Mouse (Mus musculus): ENCODE data around the gene Olfr191. TPM values are rescaled to one million over a fixed set of nuclear protein-coding genes. Genes with fewer than 3 reads are reported as not detected.
"Not testable (repeated sequence)": the region's sequence is repeated elsewhere in the genome, so short reads cannot be mapped to it uniquely, and the experiment has no call there.

Gene Olfr191
- not detected in 2 replicates for polyA plus RNA-seq (2016; fragmentation: Nextera tagmentation; extraction: Ambion mirVana)

DNA sequence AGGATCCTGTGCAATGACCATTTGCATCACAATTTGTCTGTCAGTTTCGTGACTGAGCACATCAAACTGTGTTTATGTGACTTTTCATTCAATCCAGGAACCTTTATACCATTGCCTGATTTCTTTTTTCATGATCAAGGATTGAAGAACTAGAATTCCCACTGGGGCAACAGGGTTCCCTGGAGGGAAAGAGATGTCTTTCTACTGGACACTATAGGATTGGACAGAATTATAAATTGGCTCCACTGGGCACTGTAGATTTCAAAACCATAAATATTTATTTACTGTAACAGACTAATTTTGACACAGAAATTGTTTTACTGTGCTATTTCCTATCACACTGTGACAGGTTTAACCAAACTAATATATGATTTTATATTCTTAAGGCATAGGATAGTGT is at the start of gene Olfr191:
Gene Olfr191, minus strand, starts transcription at position 101 of the 400 bp plus-strand sequence.
- H3K36me3 ChIP-seq; H3K27ac ChIP-seq (replicated peaks); H3K27me3 ChIP-seq; H3K4me2 ChIP-seq (replicated peaks); H3K4me1 ChIP-seq; H3K9ac ChIP-seq (replicated peaks); H3K4me3 ChIP-seq; ATAC-seq (ENCODE audit: low FRiP score, low read depth); H3K9me3 ChIP-seq: not testable (repeated sequence)
- WGBS: 53% methylated on average over 1 of the region's 1 CpGs

DNA sequence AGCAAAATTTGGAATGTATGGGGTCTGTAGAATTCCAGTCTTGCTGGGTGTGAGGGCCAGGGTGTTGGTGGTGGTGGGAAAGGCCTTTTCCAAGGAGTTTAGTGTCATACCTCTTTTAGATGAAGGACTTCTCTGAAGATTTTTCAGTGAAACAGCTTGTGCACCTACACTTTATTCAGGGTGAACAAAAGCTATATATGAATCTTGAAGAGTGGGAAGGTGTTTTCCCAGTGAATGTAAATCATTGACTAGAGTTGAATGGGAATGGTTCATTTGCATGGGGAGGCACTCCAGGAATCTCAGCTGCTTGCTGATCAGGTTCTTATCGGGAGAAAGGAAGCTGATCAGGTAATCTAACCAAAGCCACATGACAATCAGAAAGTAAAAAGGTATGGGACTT is 41.1 kb upstream of the Olfr191 start:
- Histone ChIP-seq H3K36me3 (no peaks in the 10 kb centered on the region), H3K9ac (replicated peaks) (no peak overlapping the region), H3K27me3 (no peaks in the 10 kb centered on the region), H3K27ac (replicated peaks) (no peak overlapping the region), H3K4me1 (no peaks in the 10 kb centered on the region), H3K4me2 (replicated peaks) (no peak overlapping the region), H3K9me3 (0 out of 2 replicates have a peak, but pooled peaks cover 3% of the 10 kb centered on the region), H3K4me3 (no peak overlapping the region)
- WGBS: 82% methylated on average over 1 of the region's 1 CpGs
- no peak for ATAC-seq (ENCODE audit: low FRiP score, low read depth)

DNA sequence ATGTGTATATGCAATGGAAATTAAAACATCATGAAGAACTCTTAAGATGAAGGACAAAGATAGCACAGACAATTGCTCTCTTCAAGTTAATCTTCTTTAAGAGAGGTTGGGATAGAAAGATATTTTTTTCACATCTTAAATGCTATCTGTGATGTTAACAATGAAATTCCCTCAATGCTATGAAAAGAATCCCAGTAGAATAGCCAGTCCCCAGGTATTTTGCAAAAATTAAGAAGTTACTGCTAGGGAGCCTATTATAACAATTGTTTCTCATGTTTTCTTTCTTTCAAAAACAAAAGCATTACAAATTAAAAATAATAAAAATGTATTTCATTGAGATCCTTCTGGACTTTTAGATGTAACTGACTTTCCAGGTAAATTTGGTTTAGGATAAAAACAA is 31.3 kb upstream of the Olfr191 start, which contains the start of gene Olfr194:
Gene Olfr194, minus strand, starts transcription at position 101 of the 400 bp plus-strand sequence.
- H3K27me3 ChIP-seq: no peaks in the 10 kb centered on the region
- H3K4me2 ChIP-seq (replicated peaks): no peak within 1 kb of the TSS
- no peaks in the 10 kb centered on the region for H3K4me1 ChIP-seq
- H3K36me3 ChIP-seq: no peaks in the 10 kb centered on the region
- no peak within 1 kb of the TSS for H3K27ac ChIP-seq (replicated peaks)
- no peaks in the 10 kb centered on the region for H3K9me3 ChIP-seq
- H3K9ac ChIP-seq (replicated peaks): no peak within 1 kb of the TSS
- H3K4me3 ChIP-seq: no peak within 1 kb of the TSS
- no peak for ATAC-seq (ENCODE audit: low FRiP score, low read depth)

- Histone ChIP-seq H3K9me3 (no peaks in the 10 kb centered on the region), H3K36me3 (no peaks in the 10 kb centered on the region), H3K4me1 (no peaks in the 10 kb centered on the region), H3K4me3 (no peak within 1 kb of the TSS), H3K4me2 (replicated peaks) (no peak within 1 kb of the TSS), H3K27ac (replicated peaks) (no peak within 1 kb of the TSS), H3K9ac (replicated peaks) (no peak within 1 kb of the TSS), H3K27me3 (no peaks in the 10 kb centered on the region)
- no peak for ATAC-seq (ENCODE audit: low FRiP score, low read depth)
- 68% methylated on average over 1 of the region's 1 CpGs for WGBS
These were observed 22.2 kb upstream of the Olfr191 start, which contains the start of gene Olfr193 for GRCm38 (mm10) chr16:59111781-59112180. TSS of gene Olfr193 (minus strand) at chr16:59111881.

DNA sequence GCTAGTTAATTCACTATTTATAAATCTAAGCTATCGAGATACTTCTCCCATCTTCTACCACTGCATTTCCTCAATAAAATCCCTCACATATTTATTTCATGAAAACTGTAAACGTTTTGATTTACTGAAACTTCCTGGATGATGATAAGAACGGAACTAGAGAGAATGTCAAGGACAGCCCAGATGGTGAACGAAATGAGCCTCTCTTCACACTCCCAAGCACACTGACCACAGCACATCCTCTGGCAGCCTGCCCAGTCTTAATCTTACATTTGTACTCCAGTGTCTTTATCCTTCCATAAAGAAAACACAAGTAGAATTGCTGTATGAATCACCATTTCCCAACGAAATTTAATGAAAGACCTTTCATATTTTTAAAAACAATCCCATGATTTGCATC is 18.9 kb upstream of the Olfr191 start:
- H3K4me2 ChIP-seq (replicated peaks); H3K9ac ChIP-seq (replicated peaks); ATAC-seq (ENCODE audit: low FRiP score, low read depth); H3K4me1 ChIP-seq; H3K27me3 ChIP-seq; H3K9me3 ChIP-seq; H3K4me3 ChIP-seq; H3K27ac ChIP-seq (replicated peaks); H3K36me3 ChIP-seq: not testable (repeated sequence)
- WGBS: 74% methylated on average over 5 of the region's 5 CpGs

DNA sequence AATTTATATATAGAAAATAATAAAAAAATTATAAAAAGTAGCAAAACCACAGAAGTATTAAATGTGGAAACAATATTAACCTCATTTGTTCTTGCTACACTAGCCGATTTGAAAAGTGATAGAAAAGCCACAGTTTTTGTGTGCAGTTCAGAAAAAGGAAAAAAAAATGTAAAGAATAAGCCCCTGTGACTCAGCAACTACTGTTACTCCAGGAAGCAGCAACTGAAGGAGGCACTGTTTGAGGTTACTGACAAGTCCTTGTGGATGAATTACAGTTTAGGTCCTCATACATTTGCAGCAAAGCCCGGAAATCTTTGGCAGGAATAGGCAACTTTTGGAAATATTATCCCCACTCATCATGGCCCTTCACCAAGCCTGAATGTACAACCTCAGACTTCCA is 15.7 kb upstream of the Olfr191 start:
- WGBS: 87% methylated on average over 2 of the region's 2 CpGs
- no peak overlapping the region for H3K9ac ChIP-seq (replicated peaks)
- no peaks in the 10 kb centered on the region for H3K27me3 ChIP-seq
- H3K36me3 ChIP-seq: no peaks in the 10 kb centered on the region
- no peak overlapping the region for H3K4me3 ChIP-seq
- ATAC-seq (ENCODE audit: low FRiP score, low read depth): no peak
- no peak overlapping the region for H3K27ac ChIP-seq (replicated peaks)
- no peaks in the 10 kb centered on the region for H3K4me1 ChIP-seq
- no peaks in the 10 kb centered on the region for H3K9me3 ChIP-seq
- H3K4me2 ChIP-seq (replicated peaks): no peak overlapping the region

DNA sequence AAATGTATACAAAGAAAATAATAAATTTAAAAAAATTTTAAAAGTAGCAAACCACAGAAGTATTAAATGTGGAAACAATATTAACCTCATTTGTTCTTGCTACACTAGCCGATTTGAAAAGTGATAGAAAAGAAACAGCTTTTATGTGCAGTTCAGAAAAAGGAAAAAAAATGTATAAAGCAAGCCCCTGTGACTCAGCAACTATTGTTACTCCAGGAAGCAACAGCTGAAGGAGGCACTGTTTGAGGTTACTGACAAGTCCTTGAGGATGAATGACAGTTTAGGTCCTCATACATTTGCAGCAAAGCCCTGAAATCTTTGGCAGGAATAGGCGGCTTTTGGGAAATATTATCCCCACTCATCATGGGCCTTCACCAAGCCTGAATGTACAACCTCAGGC is 8.5 kb downstream of the Olfr191 start:
- not testable (repeated sequence) for H3K4me3 ChIP-seq; H3K4me2 ChIP-seq (replicated peaks); H3K27me3 ChIP-seq; H3K9me3 ChIP-seq; H3K27ac ChIP-seq (replicated peaks); H3K36me3 ChIP-seq; ATAC-seq (ENCODE audit: low FRiP score, low read depth); H3K4me1 ChIP-seq; H3K9ac ChIP-seq (replicated peaks)
- WGBS: 89% methylated on average over 2 of the region's 2 CpGs

DNA sequence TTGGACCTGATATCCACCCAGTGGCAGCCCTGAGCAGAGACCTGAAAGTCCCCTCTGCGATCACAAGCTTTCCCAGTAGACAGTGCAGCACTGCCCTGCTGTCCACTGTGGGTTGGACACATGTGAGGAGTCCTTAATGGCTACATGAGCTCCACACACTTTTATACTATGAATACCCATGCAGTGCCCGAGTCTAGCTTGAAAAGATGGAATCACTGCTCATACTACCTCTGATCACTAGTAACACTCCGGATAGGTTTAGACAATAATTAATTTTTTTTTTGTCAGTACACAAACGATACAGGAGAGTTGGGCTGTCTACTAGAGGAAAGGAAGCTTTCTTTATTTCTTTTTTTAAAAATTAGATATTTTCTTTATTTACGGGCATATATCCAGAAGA is 11.7 kb downstream of the Olfr191 start, which contains the start of gene Olfr190:
Gene Olfr190, minus strand, starts transcription at position 101 of the 400 bp plus-strand sequence.
- ATAC-seq (ENCODE audit: low FRiP score, low read depth): no peak
- Histone ChIP-seq H3K4me1 (no peaks in the 10 kb centered on the region), H3K27ac (replicated peaks) (no peak within 1 kb of the TSS), H3K4me2 (replicated peaks) (no peak within 1 kb of the TSS), H3K9me3 (no peaks in the 10 kb centered on the region), H3K4me3 (no peak within 1 kb of the TSS), H3K36me3 (no peaks in the 10 kb centered on the region), H3K27me3 (no peaks in the 10 kb centered on the region), H3K9ac (replicated peaks) (no peak within 1 kb of the TSS)
- 92% methylated on average over 5 of the region's 5 CpGs for WGBS

DNA sequence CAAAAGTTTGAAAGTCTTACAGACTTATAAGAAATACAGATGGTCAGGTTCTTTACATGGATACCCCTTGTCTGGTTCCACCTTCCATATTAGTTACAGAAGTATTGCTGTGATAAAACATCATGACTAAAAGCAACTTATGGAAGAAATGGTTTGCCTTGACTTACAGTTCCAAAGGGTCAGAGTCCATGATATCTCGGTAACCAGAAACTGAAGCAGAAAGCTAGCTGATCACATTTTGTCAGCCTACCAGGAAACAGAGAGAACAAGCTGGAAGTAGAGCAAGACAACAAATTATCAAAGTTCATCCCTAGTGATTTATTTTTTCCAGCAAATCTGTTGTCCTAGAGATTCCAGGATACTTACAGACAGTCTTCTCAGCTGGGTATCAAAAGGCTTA is 16.1 kb downstream of the Olfr191 start:
- no peaks in the 10 kb centered on the region for H3K36me3 ChIP-seq
- H3K4me1 ChIP-seq: no peaks in the 10 kb centered on the region
- H3K27me3 ChIP-seq: no peaks in the 10 kb centered on the region
- H3K9me3 ChIP-seq: no peaks in the 10 kb centered on the region
- no peak overlapping the region for H3K9ac ChIP-seq (replicated peaks)
- WGBS: 86% methylated on average over 1 of the region's 1 CpGs
- H3K4me2 ChIP-seq (replicated peaks): no peak overlapping the region
- no peak overlapping the region for H3K4me3 ChIP-seq
- no peak overlapping the region for H3K27ac ChIP-seq (replicated peaks)
- ATAC-seq (ENCODE audit: low FRiP score, low read depth): no peak

- Histone ChIP-seq H3K27ac (replicated peaks) (no peak overlapping the region), H3K4me2 (replicated peaks) (no peak overlapping the region), H3K4me1 (no peaks in the 10 kb centered on the region), H3K27me3 (no peaks in the 10 kb centered on the region), H3K9ac (replicated peaks) (no peak overlapping the region), H3K36me3 (no peaks in the 10 kb centered on the region), H3K9me3 (no peaks in the 10 kb centered on the region), H3K4me3 (no peak overlapping the region)
- ATAC-seq (ENCODE audit: low FRiP score, low read depth): no peak
These were observed 17.9 kb downstream of the Olfr191 start for GRCm38 (mm10) chr16:59071755-59072154.

DNA sequence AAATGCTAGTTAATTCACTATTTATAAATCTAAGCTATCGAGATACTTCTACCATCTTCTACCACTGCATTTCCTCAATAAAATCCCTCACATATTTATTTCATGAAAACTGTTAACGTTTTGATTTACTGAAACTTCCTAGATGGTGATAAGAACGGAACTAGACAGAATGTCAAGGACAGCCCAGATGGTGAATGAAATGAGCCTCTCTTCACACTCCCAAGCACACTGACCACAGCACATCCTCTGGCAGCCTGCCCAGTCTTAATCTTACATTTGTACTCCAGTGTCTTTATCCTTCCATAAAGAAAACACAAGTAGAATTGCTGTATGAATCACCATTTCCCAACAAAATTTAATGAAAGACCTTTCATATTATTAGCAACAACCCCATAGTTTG is 27.2 kb downstream of the Olfr191 start:
- H3K27ac ChIP-seq (replicated peaks); H3K27me3 ChIP-seq; H3K9me3 ChIP-seq; H3K4me3 ChIP-seq; H3K9ac ChIP-seq (replicated peaks); H3K4me2 ChIP-seq (replicated peaks); H3K4me1 ChIP-seq; H3K36me3 ChIP-seq; ATAC-seq (ENCODE audit: low FRiP score, low read depth): not testable (repeated sequence)
- 74% methylated on average over 3 of the region's 3 CpGs for WGBS

GRCm38 (mm10) chr16:59049286-59049685 is 40.3 kb downstream of the Olfr191 start:
- not testable (repeated sequence) for ATAC-seq (ENCODE audit: low FRiP score, low read depth); H3K27ac ChIP-seq (replicated peaks); H3K9me3 ChIP-seq; H3K4me1 ChIP-seq; H3K4me2 ChIP-seq (replicated peaks); H3K27me3 ChIP-seq; H3K4me3 ChIP-seq; H3K36me3 ChIP-seq; H3K9ac ChIP-seq (replicated peaks)
- 92% methylated on average over 2 of the region's 2 CpGs for WGBS

DNA sequence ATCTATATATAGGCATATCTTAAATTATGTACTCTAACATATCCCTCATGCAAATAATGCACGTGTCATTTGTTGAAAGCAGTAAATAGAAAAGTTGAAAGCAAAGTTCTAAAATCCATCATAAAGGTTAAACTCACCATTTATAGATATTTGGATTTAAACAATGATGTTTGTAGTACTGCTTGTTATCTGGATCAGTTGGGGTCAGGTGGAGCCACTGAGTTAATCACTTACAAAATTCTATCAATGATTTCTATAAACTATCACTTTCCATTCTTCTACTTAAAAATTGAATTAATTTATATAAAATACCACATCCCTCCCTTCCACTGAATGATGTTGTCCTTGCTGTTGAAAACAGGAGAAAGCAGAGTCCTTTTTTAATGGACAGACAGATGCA is 40.8 kb downstream of the Olfr191 start:
- 86% methylated on average over 1 of the region's 1 CpGs for WGBS

More for the DNA sequence above, 40.8 kb downstream of the Olfr191 start:
- Histone ChIP-seq H3K9me3 (no peaks in the 10 kb centered on the region), H3K4me2 (replicated peaks) (no peak overlapping the region), H3K36me3 (no peaks in the 10 kb centered on the region), H3K4me1 (no peaks in the 10 kb centered on the region), H3K27ac (replicated peaks) (no peak overlapping the region), H3K27me3 (no peaks in the 10 kb centered on the region), H3K9ac (replicated peaks) (no peak overlapping the region), H3K4me3 (no peak overlapping the region)
- no peak for ATAC-seq (ENCODE audit: low FRiP score, low read depth)

Measured in midbrain, embryonic 12.5 days (tissue).